Comparison of ENCODE assay signal across 8 mouse cellular contexts in genomic region chr3:58413671-58414070, GRCm38 (mm10). TPM values are rescaled to one million over a fixed set of nuclear protein-coding genes. Genes with fewer than 3 reads are reported as not detected.
DNase-seq lines count a peak whose midpoint lies in the region; ATAC-seq and TF ChIP-seq lines count a peak whose summit lies in the region.

No protein-coding gene starts in this region.

- peak overlapping the region; percentile 98; the same call in 1 of the 2 replicates for H3K9ac ChIP-seq in hindbrain, embryonic 15.5 days

- WGBS in hindbrain, embryonic 15.5 days = 47% methylated on average over 5 of the region's 5 CpGs

- intact Hi-C loops in left cerebral cortex, adult 2 months (cut with DNase I) = loop anchor here (1.0 to 10.0 kb wide), 7 partner anchors 112 to 679 kb away; partner anchors contain the start of genes Eif2a, Rnf13, Serp1 and Siah2
- intact Hi-C loops in left cerebral cortex, postnatal 14 days (cut with DNase I) = loop anchor here (2.0 kb wide), 1 partner anchor 251 kb away; no protein-coding TSS in a partner anchor

- peaks cover 31% of the 10 kb centered on the region for H3K79me2 ChIP-seq in myocyte (ENCODE audit: control insufficient read depth, insufficient read depth)

- H3K36me3 ChIP-seq in hindbrain, embryonic 15.5 days = no peaks in the 10 kb centered on the region
- H3K36me3 ChIP-seq in myocyte (ENCODE audit: control insufficient read depth, insufficient read depth) = no peaks in the 10 kb centered on the region

- peaks cover 14% of the 10 kb centered on the region for H3K4me1 ChIP-seq in hindbrain, embryonic 15.5 days (replicated peaks)

- H3K27ac ChIP-seq in left cerebral cortex, adult 2 months = peak overlapping the region; percentile 98; the same call in 1 of the 2 replicates
- H3K27ac ChIP-seq in hindbrain, embryonic 15.5 days (replicated peaks) = peak overlapping the region; percentile 98; the same call in 1 of the 2 replicates

- H3K4me3 ChIP-seq in left cerebral cortex, adult 2 months = peak overlapping the region; percentile 71
- peak overlapping the region; percentile 93 for H3K4me3 ChIP-seq in hindbrain, embryonic 15.5 days
- H3K4me3 ChIP-seq in myocyte = peak overlapping the region; percentile 65

- H3K4me2 ChIP-seq in hindbrain, embryonic 15.5 days = peak overlapping the region; percentile 89
- H3K4me2 ChIP-seq in myocyte (ENCODE audit: low read depth) = peak overlapping the region; percentile 66

- H3K27me3 ChIP-seq in hindbrain, embryonic 15.5 days = no peaks in the 10 kb centered on the region
- no peaks in the 10 kb centered on the region for H3K27me3 ChIP-seq in myocyte (ENCODE audit: control insufficient read depth, insufficient read depth, insufficient read length)

- no peaks in the 10 kb centered on the region for H3K9me3 ChIP-seq in hindbrain, embryonic 15.5 days

- TF ChIP-seq CTCF in left cerebral cortex, adult 2 months (IDR thresholded peaks at IDR 0.05) = no peak

- no peak for DNase-seq in left cerebral cortex, adult 2 months (ENCODE audit: extremely low spot score in 1 of 2, low spot score in 2 of 2)
- no peak for DNase-seq in left cerebral cortex, postnatal 14 days (ENCODE audit: low spot score in 2 of 2)
- DNase-seq in adipocyte (ENCODE audit: low spot score) = peak; percentile 53
- no peak for DNase-seq in gastrocnemius, adult 8-10 months (ENCODE audit: low spot score in 2 of 2)
- no peak for DNase-seq in right cerebral cortex, postnatal 10 days (ENCODE audit: low spot score in 2 of 2)
- DNase-seq in ovary, postnatal 10 days (ENCODE audit: low spot score) = no peak

- TF ChIP-seq POLR2A in myocyte (IDR thresholded peaks at IDR 0.05; ENCODE audit: insufficient read length, low read depth) = no peak

- ATAC-seq in hindbrain, embryonic 15.5 days (ENCODE audit: low FRiP score, low read depth) = no peak

- no peak overlapping the region for H3ac ChIP-seq in myocyte (ENCODE audit: control insufficient read depth, insufficient read length)

TF ChIP-seq in myocyte, 11 proteins besides CTCF, POLR2A, EP300 and RAD21:
- TF ChIP-seq TCF3 (IDR thresholded peaks at IDR 0.05; ENCODE audit: insufficient read length, low read depth) (no peak), USF1 (IDR thresholded peaks at IDR 0.05; ENCODE audit: low read depth) (no peak), POLR2AphosphoS2 (IDR thresholded peaks at IDR 0.05; ENCODE audit: insufficient read length, low read depth) (no peak), SRF (IDR thresholded peaks at IDR 0.05; ENCODE audit: control insufficient read depth, insufficient read length, low read depth) (no peak), TCF12 (IDR thresholded peaks at IDR 0.05; ENCODE audit: insufficient read depth, poor library complexity, severe bottlenecking) (no peak), MYOD1 (IDR thresholded peaks at IDR 0.05; ENCODE audit: control insufficient read depth in 1 of 3, insufficient read length in 2 of 3, low read depth in 2 of 3) (no peak), CEBPB (IDR thresholded peaks at IDR 0.05; ENCODE audit: insufficient read depth, poor library complexity, severe bottlenecking) (no peak), MAX (IDR thresholded peaks at IDR 0.05; ENCODE audit: low read depth) (no peak), MYOG (IDR thresholded peaks at IDR 0.05; ENCODE audit: control insufficient read depth in 1 of 3, insufficient read depth in 1 of 3, insufficient read length in 2 of 3, low read depth in 2 of 3) (no peak)

RNA-seq across cellular contexts. Expression of gene Tsc22d2, which starts 0.8 kb away (rescaled TPM):
- total RNA-seq in left cerebral cortex, adult 2 months (2021) = 10 to 100 TPM; 36.9 to 40.7 TPM
- 10 to 100 TPM; 34.7 to 35.6 TPM for total RNA-seq in left cerebral cortex, postnatal 14 days (2021)
- polyA plus RNA-seq in hindbrain, embryonic 15.5 days (2015; fragmentation: Nextera tagmentation; extraction: Ambion mirVana) = 8.4 and 9.3 TPM in 2 replicates
- 14.2 TPM for polyA plus RNA-seq in myocyte (2012; fragmentation: generic; extraction: Trizol)
- total RNA-seq in gastrocnemius, adult 8-10 months (2022) = 10 to 100 TPM; 23.7 to 29.8 (median 26.0) TPM
